Mouse (Mus musculus): ENCODE results near the gene Tmem130.
"Not testable (repeated sequence)": the region's sequence is repeated elsewhere in the genome, so short reads cannot be mapped to it uniquely, and the experiment has no call there.

The Tmem130 gene

GRCm38 (mm10) chr5:144761161-144761868 is at the start of gene Tmem130:
TSS of gene Tmem130 (minus strand) at chr5:144761818.
- peak; percentile 86 to 87 for DNase-seq

DNA sequence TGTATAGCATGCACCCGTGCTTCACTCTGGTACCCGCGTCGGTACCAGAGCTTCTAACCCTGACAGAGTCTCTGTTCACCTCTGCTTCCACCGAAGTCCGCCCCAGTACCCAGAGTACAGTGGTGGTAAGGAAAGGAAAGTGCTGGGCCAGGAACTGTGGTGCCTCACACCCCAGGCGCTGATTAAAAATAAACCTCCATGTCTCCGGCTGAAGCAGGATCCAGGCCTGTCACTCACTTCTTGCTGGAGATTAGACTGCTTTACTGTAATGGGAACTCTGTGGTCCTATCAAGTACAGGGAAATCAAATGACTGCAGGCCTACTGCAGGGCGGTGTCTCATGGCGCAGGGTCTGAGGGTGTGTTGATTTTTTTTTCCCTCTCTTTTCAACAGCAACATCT is 45.3 kb upstream of the Tmem130 start:
- DNase-seq = no peak

DNA sequence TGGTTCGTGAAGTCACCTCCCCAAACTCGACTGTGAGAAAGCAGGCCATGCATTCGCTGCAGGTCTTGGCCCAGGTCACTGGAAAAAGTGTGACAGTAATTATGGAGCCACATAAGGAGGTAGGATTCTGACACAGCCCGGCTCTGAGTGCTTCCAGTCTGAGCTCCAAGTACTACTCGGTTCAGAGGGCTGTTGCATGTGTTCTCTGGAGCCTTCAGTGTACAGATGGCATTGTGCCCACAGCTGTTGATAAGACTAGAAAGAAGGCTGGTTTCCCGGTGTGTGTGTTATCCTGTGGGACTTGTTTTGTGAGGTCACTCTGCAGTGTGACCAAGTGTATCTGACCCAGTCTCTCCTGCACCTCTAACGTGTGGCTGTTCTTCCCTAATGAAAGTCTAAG is 42.6 kb upstream of the Tmem130 start:
- no peak for DNase-seq

GRCm38 (mm10) chr5:144803066-144803465 is 41.4 kb upstream of the Tmem130 start:
- no peak for DNase-seq

DNA sequence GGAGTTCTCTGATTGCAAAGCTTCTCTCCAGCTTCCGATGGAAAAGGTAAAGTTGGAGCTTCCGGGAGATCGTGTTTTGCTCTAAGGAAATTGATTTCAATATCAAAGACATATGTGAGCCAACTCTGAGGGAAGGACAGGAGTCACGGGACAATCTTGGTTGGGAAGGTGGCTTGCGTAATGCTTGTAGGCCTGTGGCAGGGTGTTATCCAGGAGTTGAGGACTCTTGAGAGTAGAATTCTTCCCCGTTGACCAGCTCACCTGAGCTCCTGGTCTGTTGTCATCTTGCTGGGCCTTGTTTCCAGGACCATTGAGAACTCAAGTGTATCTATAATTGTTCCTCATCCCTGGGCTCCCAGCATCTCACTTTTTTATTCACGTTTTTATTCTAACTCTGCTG is 35.5 kb upstream of the Tmem130 start:
- no peak for DNase-seq

- DNase-seq = peak; percentile 25 to 42
Observed at GRCm38 (mm10) chr5:144794687-144795086, 33.1 kb upstream of the Tmem130 start.

DNA sequence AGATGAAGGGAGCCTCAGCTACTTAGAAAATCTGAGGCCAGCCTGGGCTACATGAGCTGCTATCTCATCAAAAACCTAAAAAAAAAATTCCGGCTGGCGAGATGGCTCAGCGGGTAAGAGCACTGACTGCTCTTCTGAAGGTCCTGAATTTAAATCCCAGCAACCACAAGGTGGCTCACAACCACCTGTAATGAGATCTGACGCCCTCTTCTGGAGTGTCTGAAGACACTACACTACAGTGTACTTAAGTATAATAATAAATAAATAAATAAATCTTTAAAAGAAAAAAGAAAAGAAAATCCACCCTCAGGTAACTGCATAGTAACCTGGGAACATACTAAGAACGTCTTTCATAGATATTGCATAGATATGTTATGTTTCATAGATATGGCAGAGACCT is 31.8 kb upstream of the Tmem130 start:
- no peak for DNase-seq

DNA sequence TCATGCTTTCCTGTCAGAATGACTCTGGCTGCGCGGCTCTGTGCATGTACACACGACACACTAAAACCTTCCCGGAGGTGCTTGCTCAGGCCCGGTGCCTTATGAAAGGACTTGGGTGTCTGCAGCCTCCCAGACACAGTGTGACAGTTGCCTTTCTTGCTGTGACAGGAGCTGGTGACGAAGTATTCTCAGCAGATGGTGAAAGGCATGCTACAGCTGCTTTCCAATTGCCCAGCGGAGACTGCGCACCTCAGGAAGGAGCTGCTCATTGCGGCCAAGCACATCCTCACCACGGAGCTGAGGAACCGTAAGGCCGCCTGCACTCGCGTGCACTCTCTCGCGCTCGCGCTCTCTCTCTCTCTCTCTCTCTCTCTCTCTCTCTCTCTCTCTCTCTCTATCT is 24.8 kb upstream of the Tmem130 start:
- DNase-seq = no peak

GRCm38 (mm10) chr5:144780654-144781053 is 19.0 kb upstream of the Tmem130 start:
- DNase-seq = no peak

GRCm38 (mm10) chr5:144773231-144773630 is 11.6 kb upstream of the Tmem130 start:
- DNase-seq = no peak

GRCm38 (mm10) chr5:144769067-144769482 is 7.5 kb upstream of the Tmem130 start:
- no peak for DNase-seq

- DNase-seq = peak; percentile 94 to 96
Observed at GRCm38 (mm10) chr5:144767911-144768841, 6.6 kb upstream of the Tmem130 start.

- not testable (repeated sequence) for DNase-seq
Observed at GRCm38 (mm10) chr5:144767106-144767798, 5.6 kb upstream of the Tmem130 start, which contains the start of gene Trrap. TSS of gene Trrap (plus strand) at chr5:144767732.

GRCm38 (mm10) chr5:144766646-144767045 is 5.0 kb upstream of the Tmem130 start:
- DNase-seq = no peak

DNA sequence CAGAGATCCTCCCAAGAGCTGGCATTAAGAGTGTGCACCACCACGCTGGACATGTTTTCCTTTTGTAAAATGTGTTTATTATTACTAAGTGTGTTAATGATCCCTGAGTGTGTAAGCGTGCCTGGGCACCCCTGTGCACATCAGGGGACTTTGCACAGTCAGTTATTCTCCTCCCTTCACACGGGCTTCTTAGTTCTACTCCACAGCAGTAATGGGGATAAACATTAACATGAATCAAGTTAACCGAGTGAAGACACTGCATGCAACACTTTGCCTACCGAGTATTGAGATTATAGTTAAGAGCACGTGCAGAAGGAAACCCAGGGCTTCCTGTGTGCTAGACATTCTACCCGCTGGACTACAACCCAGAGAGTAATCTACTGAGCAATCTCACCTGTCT is 4.4 kb upstream of the Tmem130 start:
- DNase-seq = no peak

DNA sequence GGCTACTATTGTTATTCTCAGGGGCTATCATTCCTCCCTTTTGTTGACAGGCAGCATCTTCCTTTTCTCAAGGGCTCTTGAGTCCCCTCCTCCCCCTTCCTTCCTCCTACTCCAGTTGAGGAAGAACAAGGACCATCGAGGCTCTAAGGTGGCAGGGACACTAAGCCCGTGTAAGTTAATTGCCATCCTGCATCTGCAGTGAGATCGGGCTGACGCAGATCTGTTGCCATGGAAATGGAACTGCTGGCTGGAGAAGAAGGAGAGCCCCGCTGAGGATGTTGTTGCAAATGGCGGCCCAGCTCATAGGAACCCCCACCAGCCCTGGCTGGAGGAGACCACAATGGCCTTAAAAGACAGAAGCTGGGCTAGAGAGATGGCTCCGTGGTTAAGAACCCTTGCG is 3.2 kb downstream of the Tmem130 start:
- DNase-seq = no peak

DNA sequence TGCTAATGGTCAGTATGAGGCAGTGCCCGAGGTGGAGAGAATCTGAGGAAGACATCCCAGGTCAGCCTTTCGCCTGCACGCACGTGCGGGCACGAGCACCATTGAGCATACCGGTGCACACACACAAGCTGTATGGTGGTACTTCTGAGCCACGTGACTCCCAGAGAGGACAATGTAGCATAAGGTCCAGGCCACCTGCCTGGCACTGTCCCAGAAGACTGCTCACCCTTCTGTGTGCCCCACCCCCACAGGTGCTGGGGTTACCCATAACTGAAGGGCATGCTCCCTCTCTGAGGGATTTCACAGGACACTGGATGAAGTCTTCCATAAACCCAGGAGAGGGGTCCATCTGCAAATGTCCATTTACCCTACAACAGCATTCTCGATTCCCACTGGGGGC is 4.2 kb downstream of the Tmem130 start:
- DNase-seq = peak in 1 of 2 experiments; percentile 37

GRCm38 (mm10) chr5:144755191-144755590 is 6.4 kb downstream of the Tmem130 start:
- DNase-seq = no peak

DNA sequence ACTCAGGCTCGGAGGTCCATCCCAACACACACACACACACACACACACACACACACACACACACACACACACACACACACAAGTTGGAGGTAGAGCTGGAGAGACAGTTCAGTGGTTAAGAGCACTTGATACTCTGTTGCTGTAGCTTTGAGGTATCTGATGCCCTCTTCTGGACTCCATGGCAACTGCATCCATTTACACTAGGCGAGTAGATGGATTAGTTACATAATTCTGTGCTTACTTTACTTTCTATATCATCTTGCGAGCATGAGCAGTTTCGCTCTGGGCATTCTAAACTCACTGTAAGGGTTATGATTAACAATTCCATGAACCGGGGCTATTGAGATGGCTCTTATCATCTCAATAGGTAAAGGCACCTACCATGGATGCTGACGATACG is 8.6 kb downstream of the Tmem130 start:
- DNase-seq = peak; percentile 69 to 70

DNA sequence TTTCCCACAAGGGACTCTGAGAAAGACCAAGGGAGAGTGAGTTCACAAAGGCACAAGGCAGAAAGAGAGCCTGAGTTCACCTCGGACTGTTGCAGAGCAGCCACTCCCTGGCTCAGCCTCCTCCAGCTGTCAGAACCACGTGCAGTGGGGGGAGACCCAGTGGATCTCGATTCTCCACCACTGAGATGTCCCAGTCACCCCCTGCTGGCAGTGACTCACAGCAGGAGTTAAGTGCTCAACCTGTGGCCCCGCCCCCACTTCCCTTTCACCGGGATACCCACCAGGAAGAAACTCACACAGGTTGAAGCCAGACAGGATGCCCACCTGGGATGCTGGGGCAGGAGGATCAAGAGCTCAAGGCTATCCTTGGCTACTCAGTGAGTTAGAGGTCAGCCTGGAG is 9.2 kb downstream of the Tmem130 start:
- DNase-seq = no peak

DNA sequence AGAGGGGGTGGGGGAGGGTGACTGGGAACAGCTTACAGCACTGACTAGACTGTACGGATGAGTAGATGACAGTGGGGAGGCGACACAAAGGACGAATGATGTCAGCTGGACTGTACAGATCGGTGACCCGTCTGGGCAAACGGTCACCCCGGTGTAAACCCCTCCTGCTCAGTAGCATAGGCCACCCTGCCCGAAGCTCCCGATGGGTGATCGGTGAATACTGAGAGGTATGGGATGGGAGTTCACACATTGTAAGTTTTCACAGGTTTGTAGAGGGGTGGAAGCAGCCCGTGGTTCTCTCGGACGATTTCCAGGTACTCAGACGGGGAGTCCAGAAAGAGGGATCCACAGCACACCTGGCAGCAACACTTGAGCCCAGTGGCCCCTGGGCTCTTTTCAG is 24.5 kb downstream of the Tmem130 start:
- DNase-seq = no peak

DNA sequence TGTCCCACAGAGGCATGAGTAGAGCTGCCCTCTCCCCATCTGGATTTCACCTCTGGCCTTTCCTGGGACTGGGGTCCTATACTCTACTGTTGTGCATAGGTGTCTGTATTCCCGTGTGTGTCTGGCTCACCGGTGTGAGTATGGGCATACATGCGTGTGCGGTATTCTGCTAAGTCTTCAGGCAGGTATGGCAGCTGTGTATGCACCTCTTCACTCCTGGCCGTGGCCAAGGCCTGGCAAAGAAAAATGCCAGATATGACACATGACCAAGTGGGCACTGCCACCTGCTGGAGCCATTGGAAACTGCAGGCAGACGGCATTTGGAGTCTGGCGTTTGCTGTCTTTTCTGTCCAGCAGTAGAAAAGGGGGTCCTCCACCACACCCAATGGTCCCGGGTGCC is 26.7 kb downstream of the Tmem130 start:
- peak; percentile 90 to 93 for DNase-seq

DNA sequence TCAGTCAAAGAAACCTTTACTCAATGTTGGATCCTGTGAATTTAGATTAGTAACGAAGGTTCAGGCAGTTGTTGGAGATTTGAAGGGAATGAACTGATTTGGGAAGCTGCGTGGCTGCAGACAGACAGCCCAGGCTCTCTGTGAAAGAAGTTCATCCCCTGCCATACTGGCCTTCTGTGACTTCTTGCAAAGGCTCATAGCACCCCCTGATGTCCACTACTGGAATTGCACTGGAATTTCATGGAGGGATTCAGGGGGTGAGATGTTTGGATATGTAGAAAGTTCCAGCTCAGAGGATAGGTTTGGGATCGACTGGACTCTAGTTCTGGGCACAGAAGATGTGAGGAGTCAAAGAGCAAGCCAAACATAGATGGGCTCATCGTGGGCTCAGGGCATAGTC is 27.7 kb downstream of the Tmem130 start:
- DNase-seq = peak; percentile 89 to 95

Data from cerebellum, postnatal 14 days (tissue).